In the genomic region with DNA sequence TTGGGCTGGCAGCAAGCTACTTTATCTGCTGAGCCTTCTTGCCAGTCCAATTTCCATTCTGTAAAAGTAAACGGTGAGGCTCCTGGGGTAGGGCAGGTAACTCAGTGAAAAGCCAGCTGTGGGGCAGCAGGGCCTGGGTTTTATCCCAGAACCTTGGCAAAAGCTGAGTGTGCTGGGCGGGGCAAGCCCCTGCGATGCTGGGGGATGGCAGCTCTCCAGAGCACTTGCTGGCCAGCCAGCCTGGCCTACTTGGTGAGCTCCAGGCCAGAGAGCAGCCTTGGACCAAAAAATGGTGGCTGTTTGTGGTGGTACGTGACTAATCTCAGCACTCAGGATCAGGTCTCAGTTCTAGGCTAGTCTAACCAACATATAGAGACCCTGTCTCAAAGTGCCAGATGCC, we compare ENCODE assay signal across 20 mouse cellular contexts. TPM values are rescaled to one million over a fixed set of nuclear protein-coding genes. Genes with fewer than 3 reads are reported as not detected.
DNase-seq lines count a peak whose midpoint lies in the region; ATAC-seq and TF ChIP-seq lines count a peak whose summit lies in the region.
"Had no signal": no experiment of that assay in that cellular context is flagged by ENCODE, and none has a peak within 500 bp of the region (broad histone marks: within the 10 kb centered on the region; RNA-seq: fewer than 3 reads in every experiment).

No protein-coding gene starts in this region.

- no peak for ATAC-seq in cerebellum, adult (ENCODE audit: insufficient number of reproducible peaks, low FRiP score, low TSS enrichment)
- ATAC-seq: CD4-positive, CD25-positive, alpha-beta regulatory T cell, adult 4 months; forebrain, embryonic 16.5 days had no signal

- H3K4me1 ChIP-seq in cerebellum, adult 2 months (ENCODE audit: control insufficient read depth, insufficient read depth, low read length), result peaks cover 13% of the 10 kb centered on the region

- intact Hi-C loops in left cerebral cortex, postnatal 4 days (cut with DNase I), result no loop called here
- intact Hi-C loops in left cerebral cortex, postnatal 10 days (cut with DNase I), result no loop called here

- TF ChIP-seq CTCF in cerebellum, adult 2 months (IDR thresholded peaks at IDR 0.05; ENCODE audit: borderline replicate concordance, insufficient read depth, low read depth, low read length), result no peak

- H3K27ac ChIP-seq in cerebellum, adult 2 months (ENCODE audit: insufficient read depth, low read length), result no peak overlapping the region
- H3K27ac ChIP-seq: embryonic facial prominence, embryonic 10.5 days; hindbrain, embryonic 10.5 days; left cerebral cortex, adult 2 months; limb, embryonic 13.5 days; liver, embryonic 15.5 days had no signal

- no peaks in the 10 kb centered on the region for H3K27me3 ChIP-seq in cerebellum, adult 2 months (ENCODE audit: control insufficient read depth, insufficient read depth, low read length)

- DNase-seq in cerebellum, adult 2 months, result peak; percentile 74 to 78
- peak; percentile 47 for DNase-seq in left cerebral cortex, postnatal 4 days
- DNase-seq in left cerebral cortex, postnatal 10 days (ENCODE audit: extremely low spot score in 1 of 2, low spot score in 2 of 2), result no peak
- DNase-seq in adipocyte (ENCODE audit: low spot score), result peak; percentile 69
- DNase-seq in cerebellum, postnatal 25 days, result peak; percentile 72 to 82
- DNase-seq in retina, embryonic 14.5 days (ENCODE audit: low spot score), result no peak
- no peak for DNase-seq in c-Kit-positive CD71-positive TER-119-positive erythroid progenitor cells, embryonic 14.5 days (ENCODE audit: low spot score)
- DNase-seq: thymus, postnatal 14 days had no signal

- no peak for TF ChIP-seq POLR2A in cerebellum, adult 2 months (IDR thresholded peaks at IDR 0.05; ENCODE audit: borderline replicate concordance, insufficient read depth, low read length)

- H3K4me3 ChIP-seq in cerebellum, adult 2 months (replicated peaks; ENCODE audit: insufficient read depth, low read depth, low read length), result no peak overlapping the region
- H3K4me3 ChIP-seq: embryonic facial prominence, embryonic 10.5 days; erythroblast, embryonic 14.5 days; hindbrain, embryonic 10.5 days; left cerebral cortex, adult 2 months; limb, embryonic 13.5 days; liver, embryonic 15.5 days had no signal

- 10% methylated on average over 4 of the region's 4 CpGs for WGBS in cerebellum, adult 2 months

RNA-seq across cellular contexts. Expression of a gene that starts 5.6 kb away (rescaled TPM):
- 25.6 and 28.8 TPM in 2 replicates for polyA plus RNA-seq in cerebellum, adult 2 months (2012; rRNA removed)
- 1 to 10 TPM; 6.2 to 7.3 TPM for total RNA-seq in left cerebral cortex, postnatal 4 days (2021)
- total RNA-seq in left cerebral cortex, postnatal 10 days (2021), result 1 to 10 TPM; 5.6 to 7.3 TPM
- polyA plus RNA-seq: CD4-positive, CD25-positive, alpha-beta regulatory T cell, adult 4 months had no signal

RNA-seq across cellular contexts. Expression of a gene that starts 18.1 kb away (rescaled TPM):
- polyA plus RNA-seq in cerebellum, adult 2 months (2012; rRNA removed), result 33.3 and 34.7 TPM in 2 replicates
- 10 to 100 TPM; 23.0 to 24.1 TPM for total RNA-seq in left cerebral cortex, postnatal 4 days (2021)
- total RNA-seq in left cerebral cortex, postnatal 10 days (2021), result 10 to 100 TPM; 29.0 to 29.2 TPM

RNA-seq across cellular contexts. Expression of a gene that starts 19.5 kb away (rescaled TPM):
- 0.08 and 0.10 TPM in 2 replicates for polyA plus RNA-seq in cerebellum, adult 2 months (2012; rRNA removed)
- not detected for total RNA-seq in left cerebral cortex, postnatal 4 days (2021)
- not detected for total RNA-seq in left cerebral cortex, postnatal 10 days (2021)
- total RNA-seq: layer of hippocampus, adult 18-20 months; left cerebral cortex, adult 2 months; MEL had no signal
- polyA plus RNA-seq: CD4-positive, CD25-positive, alpha-beta regulatory T cell, adult 4 months; erythroblast, embryonic 14.5 days; forebrain, embryonic 16.5 days; neural tube, embryonic 14.5 days had no signal

RNA-seq across cellular contexts. Expression of a gene that starts 20.2 kb away (rescaled TPM):
- 76.2 and 81.8 TPM in 2 replicates for polyA plus RNA-seq in cerebellum, adult 2 months (2012; rRNA removed)
- 10 to 100 TPM; 88.0 to 91.9 TPM for total RNA-seq in left cerebral cortex, postnatal 4 days (2021)
- total RNA-seq in left cerebral cortex, postnatal 10 days (2021), result 10 to 100 TPM; 67.7 to 71.5 TPM

RNA-seq across cellular contexts. Expression of a gene that starts 31.3 kb away (rescaled TPM):
- polyA plus RNA-seq in cerebellum, adult 2 months (2012; rRNA removed), result 13.6 and 17.3 TPM in 2 replicates
- 1 to 10 TPM; 3.0 to 3.5 TPM for total RNA-seq in left cerebral cortex, postnatal 4 days (2021)
- total RNA-seq in left cerebral cortex, postnatal 10 days (2021), result 1 to 10 TPM in 1 of 2 experiments, under 1 TPM in 1; 0.95 to 3.4 TPM

Comparison
In these comparisons a context has a peak if more than half of its experiments do, and no peak if none do; other contexts are left out.
1. DNase-seq: peak in cerebellum, adult 2 months (2 of 2), left cerebral cortex, postnatal 4 days (single experiment), adipocyte (single experiment) and cerebellum, postnatal 25 days (2 of 2); none in left cerebral cortex, postnatal 10 days (0 of 2), retina, embryonic 14.5 days (single experiment) and c-Kit-positive CD71-positive TER-119-positive erythroid progenitor cells, embryonic 14.5 days (single experiment).